Comparison of ENCODE assay signal across 7 mouse cellular contexts in genomic region chr16:17554702-17555101, GRCm38 (mm10). TPM values are rescaled to one million over a fixed set of nuclear protein-coding genes. Genes with fewer than 3 reads are reported as not detected.
DNase-seq lines count a peak whose midpoint lies in the region; ATAC-seq and TF ChIP-seq lines count a peak whose summit lies in the region.
"Not testable (repeated sequence)": the region's sequence is repeated elsewhere in the genome, so short reads cannot be mapped to it uniquely, and the experiment has no call there.

No protein-coding gene starts in this region.

- not testable (repeated sequence) for H3K27ac ChIP-seq in embryonic facial prominence, embryonic 15.5 days (replicated peaks)
- peak overlapping the region; percentile 77 to 83 for H3K27ac ChIP-seq in heart, embryonic 14.5 days (replicated peaks in 1 of 2; ENCODE audit: control insufficient read depth in 1 of 2, insufficient read depth in 1 of 2, low read depth in 2 of 2, low read length in 2 of 2)
- H3K27ac ChIP-seq in intestine, embryonic 14.5 days (ENCODE audit: low read depth): peak overlapping the region; percentile 73
- H3K27ac ChIP-seq in liver, embryonic 12.5 days: peak overlapping the region; percentile 91
- peak overlapping the region; percentile 59 for H3K27ac ChIP-seq in midbrain, embryonic 11.5 days (ENCODE audit: low read depth, low read length)

- H3K4me2 ChIP-seq in embryonic facial prominence, embryonic 15.5 days (replicated peaks): peak overlapping the region; percentile 40; the same call in 1 of the 2 replicates
- H3K4me2 ChIP-seq in heart, embryonic 14.5 days (ENCODE audit: low read length): peak overlapping the region; percentile 62
- H3K4me2 ChIP-seq in intestine, embryonic 14.5 days (ENCODE audit: low read length): peak overlapping the region; percentile 44
- H3K4me2 ChIP-seq in liver, embryonic 12.5 days: peak overlapping the region; percentile 91
- H3K4me2 ChIP-seq in midbrain, embryonic 11.5 days: peak overlapping the region; percentile 39

- not testable (repeated sequence) for H3K9me3 ChIP-seq in embryonic facial prominence, embryonic 15.5 days (replicated peaks); heart, embryonic 14.5 days (ENCODE audit: control insufficient read depth, low read length); intestine, embryonic 14.5 days (ENCODE audit: control insufficient read depth, low read length); liver, embryonic 12.5 days (replicated peaks); midbrain, embryonic 11.5 days (ENCODE audit: control insufficient read depth, low read length)

- not testable (repeated sequence) for H3K36me3 ChIP-seq in embryonic facial prominence, embryonic 15.5 days; heart, embryonic 14.5 days (ENCODE audit: control insufficient read depth, insufficient read depth, low read length); intestine, embryonic 14.5 days (ENCODE audit: control insufficient read depth, insufficient read depth, low read length); liver, embryonic 12.5 days; midbrain, embryonic 11.5 days (ENCODE audit: control insufficient read depth, insufficient read depth, low read length)

- H3K9ac ChIP-seq in embryonic facial prominence, embryonic 15.5 days; intestine, embryonic 14.5 days (ENCODE audit: low read length); midbrain, embryonic 11.5 days (ENCODE audit: low read length): not testable (repeated sequence)
- H3K9ac ChIP-seq in heart, embryonic 14.5 days (ENCODE audit: low read length): peak overlapping the region; percentile 44; the same call in 1 of the 2 replicates
- H3K9ac ChIP-seq in liver, embryonic 12.5 days: peak overlapping the region; percentile 68

- 27% methylated on average over 4 of the region's 4 CpGs for WGBS in embryonic facial prominence, embryonic 15.5 days
- 18% methylated on average over 4 of the region's 4 CpGs for WGBS in heart, embryonic 14.5 days
- 29% methylated on average over 4 of the region's 4 CpGs for WGBS in intestine, embryonic 14.5 days
- 14% methylated on average over 4 of the region's 4 CpGs for WGBS in liver, embryonic 12.5 days (ENCODE audit: insufficient replicate concordance)
- 6% methylated on average over 4 of the region's 4 CpGs for WGBS in midbrain, embryonic 11.5 days

- not testable (repeated sequence) for TF ChIP-seq CTCF in brain, embryonic 14.5 days (IDR thresholded peaks at IDR 0.05; ENCODE audit: borderline replicate concordance, extremely low read depth, insufficient read depth, insufficient read length)

- DNase-seq in brain, embryonic 14.5 days (ENCODE audit: low read depth): peak; percentile 55
- not testable (repeated sequence) for DNase-seq in intestine, embryonic 14.5 days (ENCODE audit: low spot score)
- peak; percentile 88 for DNase-seq in midbrain, embryonic 11.5 days (ENCODE audit: low spot score, missing footprints)
- DNase-seq in retina, postnatal 1 day: peak; percentile 68

- not testable (repeated sequence) for H3K4me3 ChIP-seq in embryonic facial prominence, embryonic 15.5 days (replicated peaks); intestine, embryonic 14.5 days (ENCODE audit: low read depth, low read length); midbrain, embryonic 11.5 days (ENCODE audit: low read depth, low read length)
- peak overlapping the region in 1 of 2 experiments; percentile 33; a peak in 1 of 4 replicates for H3K4me3 ChIP-seq in heart, embryonic 14.5 days (ENCODE audit: control insufficient read depth in 1 of 2, insufficient read depth in 1 of 2, low read depth in 1 of 2, low read length in 2 of 2)
- peak overlapping the region; percentile 55 for H3K4me3 ChIP-seq in liver, embryonic 12.5 days

- H3K4me1 ChIP-seq in embryonic facial prominence, embryonic 15.5 days: peaks cover 19% of the 10 kb centered on the region
- H3K4me1 ChIP-seq in heart, embryonic 14.5 days (ENCODE audit: control insufficient read depth in 2 of 2, insufficient read depth in 2 of 2, low read length in 2 of 2): peaks cover 26 to 33% of the 10 kb centered on the region in 2 experiments
- H3K4me1 ChIP-seq in intestine, embryonic 14.5 days (replicated peaks; ENCODE audit: control insufficient read depth, insufficient read depth, low read length): peaks cover 32% of the 10 kb centered on the region
- H3K4me1 ChIP-seq in liver, embryonic 12.5 days: peaks cover 55% of the 10 kb centered on the region
- H3K4me1 ChIP-seq in midbrain, embryonic 11.5 days (ENCODE audit: control insufficient read depth, insufficient read depth, low read length): peaks cover 30% of the 10 kb centered on the region

- TF ChIP-seq POLR2A in brain, embryonic 14.5 days (IDR thresholded peaks at IDR 0.05; ENCODE audit: borderline replicate concordance, extremely low read depth, insufficient read depth, insufficient read length, poor library complexity, severe bottlenecking): not testable (repeated sequence)

- not testable (repeated sequence) for ATAC-seq in embryonic facial prominence, embryonic 15.5 days (ENCODE audit: insufficient number of reproducible peaks, low FRiP score, low TSS enrichment, low read depth); heart, embryonic 14.5 days (ENCODE audit: insufficient number of reproducible peaks, insufficient read depth, low FRiP score, low read depth); intestine, embryonic 14.5 days (replicated peaks; ENCODE audit: low FRiP score, low TSS enrichment, low read depth)
- peak; percentile 69 for ATAC-seq in liver, embryonic 12.5 days
- peak; percentile 57 for ATAC-seq in midbrain, embryonic 11.5 days (ENCODE audit: low FRiP score)

- not testable (repeated sequence) for H3K27me3 ChIP-seq in embryonic facial prominence, embryonic 15.5 days; heart, embryonic 14.5 days (ENCODE audit: control insufficient read depth, insufficient read depth, low read length); intestine, embryonic 14.5 days (replicated peaks; ENCODE audit: control insufficient read depth, insufficient read depth, low read length); midbrain, embryonic 11.5 days (ENCODE audit: control insufficient read depth, insufficient read depth, low read length)
- peaks cover 16% of the 10 kb centered on the region; the same call in 1 of the 2 replicates for H3K27me3 ChIP-seq in liver, embryonic 12.5 days (replicated peaks)

RNA-seq across cellular contexts. Expression of gene Lrrc74b, which starts 6.3 kb away (rescaled TPM):
- 0.47 and 0.78 TPM in 2 replicates for polyA plus RNA-seq in brain, embryonic 14.5 days (2012; rRNA removed)
- polyA plus RNA-seq in embryonic facial prominence, embryonic 15.5 days (2015; fragmentation: Nextera tagmentation; extraction: Ambion mirVana): 3.1 and 7.8 TPM in 2 replicates
- 0.20 and 0.22 TPM in 2 replicates for polyA plus RNA-seq in heart, embryonic 14.5 days (2014; fragmentation: Nextera tagmentation; extraction: Ambion mirVana)
- polyA plus RNA-seq in intestine, embryonic 14.5 days (2014; fragmentation: Nextera tagmentation; extraction: Ambion mirVana): 0.19 and 0.53 TPM in 2 replicates
- 0.07 TPM in 1 of 2 replicates, not detected in the other for polyA plus RNA-seq in liver, embryonic 12.5 days (2016; fragmentation: Nextera tagmentation; extraction: Ambion mirVana)
- polyA plus RNA-seq in midbrain, embryonic 11.5 days (2014; fragmentation: Nextera tagmentation; extraction: Ambion mirVana): 0.14 and 0.23 TPM in 2 replicates

RNA-seq across cellular contexts. Expression of gene P2rx6, which starts 7.0 kb away (rescaled TPM):
- 1.4 and 1.8 TPM in 2 replicates for polyA plus RNA-seq in brain, embryonic 14.5 days (2012; rRNA removed)
- polyA plus RNA-seq in embryonic facial prominence, embryonic 15.5 days (2015; fragmentation: Nextera tagmentation; extraction: Ambion mirVana): 0.70 and 0.99 TPM in 2 replicates
- 0.65 and 0.67 TPM in 2 replicates for polyA plus RNA-seq in heart, embryonic 14.5 days (2014; fragmentation: Nextera tagmentation; extraction: Ambion mirVana)
- polyA plus RNA-seq in intestine, embryonic 14.5 days (2014; fragmentation: Nextera tagmentation; extraction: Ambion mirVana): 0.60 and 0.79 TPM in 2 replicates
- 0.08 TPM in 2 replicates for polyA plus RNA-seq in liver, embryonic 12.5 days (2016; fragmentation: Nextera tagmentation; extraction: Ambion mirVana)
- polyA plus RNA-seq in midbrain, embryonic 11.5 days (2014; fragmentation: Nextera tagmentation; extraction: Ambion mirVana): 0.41 and 0.86 TPM in 2 replicates

RNA-seq across cellular contexts. Expression of gene Thap7, which starts 23.8 kb away (rescaled TPM):
- 75.1 and 103 TPM in 2 replicates for polyA plus RNA-seq in brain, embryonic 14.5 days (2012; rRNA removed)
- 65.4 and 69.5 TPM in 2 replicates for polyA plus RNA-seq in embryonic facial prominence, embryonic 15.5 days (2015; fragmentation: Nextera tagmentation; extraction: Ambion mirVana)
- polyA plus RNA-seq in heart, embryonic 14.5 days (2014; fragmentation: Nextera tagmentation; extraction: Ambion mirVana): 26.2 and 27.1 TPM in 2 replicates
- polyA plus RNA-seq in intestine, embryonic 14.5 days (2014; fragmentation: Nextera tagmentation; extraction: Ambion mirVana): 50.1 and 51.4 TPM in 2 replicates
- 34.2 and 36.6 TPM in 2 replicates for polyA plus RNA-seq in liver, embryonic 12.5 days (2016; fragmentation: Nextera tagmentation; extraction: Ambion mirVana)
- 46.7 and 47.1 TPM in 2 replicates for polyA plus RNA-seq in midbrain, embryonic 11.5 days (2014; fragmentation: Nextera tagmentation; extraction: Ambion mirVana)

RNA-seq across cellular contexts. Expression of gene Slc7a4, which starts 28.3 kb away (rescaled TPM):
- 27.5 and 38.6 TPM in 2 replicates for polyA plus RNA-seq in brain, embryonic 14.5 days (2012; rRNA removed)
- 8.6 and 9.4 TPM in 2 replicates for polyA plus RNA-seq in embryonic facial prominence, embryonic 15.5 days (2015; fragmentation: Nextera tagmentation; extraction: Ambion mirVana)
- 10.9 and 12.8 TPM in 2 replicates for polyA plus RNA-seq in heart, embryonic 14.5 days (2014; fragmentation: Nextera tagmentation; extraction: Ambion mirVana)
- polyA plus RNA-seq in intestine, embryonic 14.5 days (2014; fragmentation: Nextera tagmentation; extraction: Ambion mirVana): 10.8 and 15.6 TPM in 2 replicates
- 1.7 TPM in 2 replicates for polyA plus RNA-seq in liver, embryonic 12.5 days (2016; fragmentation: Nextera tagmentation; extraction: Ambion mirVana)
- 1.5 and 2.0 TPM in 2 replicates for polyA plus RNA-seq in midbrain, embryonic 11.5 days (2014; fragmentation: Nextera tagmentation; extraction: Ambion mirVana)

RNA-seq across cellular contexts. Expression of gene Lztr1, which starts 46.2 kb away (rescaled TPM):
- 309 and 395 TPM in 2 replicates for polyA plus RNA-seq in brain, embryonic 14.5 days (2012; rRNA removed)
- polyA plus RNA-seq in embryonic facial prominence, embryonic 15.5 days (2015; fragmentation: Nextera tagmentation; extraction: Ambion mirVana): 89.9 and 91.4 TPM in 2 replicates
- polyA plus RNA-seq in heart, embryonic 14.5 days (2014; fragmentation: Nextera tagmentation; extraction: Ambion mirVana): 47.8 and 48.6 TPM in 2 replicates
- polyA plus RNA-seq in intestine, embryonic 14.5 days (2014; fragmentation: Nextera tagmentation; extraction: Ambion mirVana): 71.0 and 80.9 TPM in 2 replicates
- 31.4 and 34.8 TPM in 2 replicates for polyA plus RNA-seq in liver, embryonic 12.5 days (2016; fragmentation: Nextera tagmentation; extraction: Ambion mirVana)
- 70.5 and 77.2 TPM in 2 replicates for polyA plus RNA-seq in midbrain, embryonic 11.5 days (2014; fragmentation: Nextera tagmentation; extraction: Ambion mirVana)

Comparison
In these comparisons a context has a peak if more than half of its experiments do, and no peak if none do; other contexts are left out.
1. H3K4me2 ChIP-seq: peak in every context shown above with its lines; median percentile 91 in liver, embryonic 12.5 days; 62 in heart, embryonic 14.5 days; 44 in intestine, embryonic 14.5 days; 40 in embryonic facial prominence, embryonic 15.5 days; 39 in midbrain, embryonic 11.5 days.